Mouse (Mus musculus) hindbrain, embryonic 11.5 days (tissue): ENCODE measurements around the gene Zswim1. TPM values are rescaled to one million over a fixed set of nuclear protein-coding genes. Genes with fewer than 3 reads are reported as not detected.
"Not testable (repeated sequence)": the region's sequence is repeated elsewhere in the genome, so short reads cannot be mapped to it uniquely, and the experiment has no call there.

Source experiments
- ATAC-seq: fragments of 200-750 bp; cut with Nextera tagmentation; 2 replicates; pipeline ENCODE4 v1.8.0; 2017; ENCODE audit warnings: mild to moderate bottlenecking, moderate TSS enrichment, moderate library complexity; ENCODE audit not compliant: low FRiP score
- DNase-seq: peaks from one replicate; pipeline ENCODE4 v3.0.0-alpha.2; 2015; ENCODE audit warnings: low spot score
- H3K27ac ChIP-seq: fragments of 300-500 bp; sonication (generic); 2 replicates; pipeline ENCODE4 v1.5.1; 2014; ENCODE audit warnings: mild to moderate bottlenecking, low read depth, low read length
- H3K27me3 ChIP-seq: fragments of 300-500 bp; sonication (generic); 2 replicates; pipeline ENCODE4 v1.6.1; 2014; ENCODE audit warnings: mild to moderate bottlenecking, low read length, moderate library complexity, mixed read lengths; ENCODE audit not compliant: control insufficient read depth, insufficient read depth
- H3K36me3 ChIP-seq: fragments of 300-500 bp; sonication (generic); 2 replicates; pipeline ENCODE4 v1.6.1; 2014; ENCODE audit warnings: mild to moderate bottlenecking, low read length, moderate library complexity, mixed read lengths; ENCODE audit not compliant: control insufficient read depth, insufficient read depth
- H3K4me1 ChIP-seq: fragments of 300-500 bp; sonication (generic); replicated peaks from 2 replicates; pipeline ENCODE4 v1.6.1; 2014; ENCODE audit warnings: low read length, mixed read lengths; ENCODE audit not compliant: control insufficient read depth, insufficient read depth
- H3K4me2 ChIP-seq: fragments of 300-500 bp; sonication (generic); replicated peaks from 2 replicates; pipeline ENCODE4 v1.6.1; 2014; ENCODE audit warnings: mild to moderate bottlenecking, low read depth, low read length
- H3K4me3 ChIP-seq: fragments of 300-500 bp; sonication (generic); 2 replicates; pipeline ENCODE4 v1.5.1; 2014; ENCODE audit warnings: low read depth, low read length
- H3K9ac ChIP-seq: fragments of 300-500 bp; sonication (generic); 2 replicates; pipeline ENCODE4 v1.6.1; 2014; ENCODE audit warnings: low read depth, low read length
- H3K9me3 ChIP-seq: fragments of 300-500 bp; sonication (generic); 2 replicates; pipeline ENCODE4 v1.6.1; 2016; ENCODE audit warnings: low read length; ENCODE audit not compliant: control insufficient read depth
- WGBS: fragments of 180-500 bp; shearing (Covaris S2); extraction: QIAGEN DNeasy Blood & Tissue Kit; methylation state at CpG from one replicate; pipeline ENCODE4 v1.1.7; 2014; 5-methylcytosine and 5-hydroxymethylcytosine counted together
- polyA plus RNA-seq: library from polyadenylated mRNA; unstranded; fragments of >200 nt; fragmentation: Nextera tagmentation; extraction: Ambion mirVana; gene quantifications from 2 replicates; pipeline ENCODE4 v1.2.1, GENCODE M21; 2014

Zswim1 gene
- polyA plus RNA-seq, 1 experiment from 2014 or later: 23.0 TPM

- Histone ChIP-seq H3K4me2 (no peak overlapping the region), H3K9ac (no peak overlapping the region), H3K4me3 (no peak overlapping the region), H3K27ac (no peak overlapping the region), H3K27me3 (peaks cover 3% of the 10 kb centered on the region; the same call in 1 of the 2 replicates), H3K9me3 (no peaks in the 10 kb centered on the region; the same call in 1 of the 2 replicates), H3K4me1 (no peaks in the 10 kb centered on the region), H3K36me3 (no peaks in the 10 kb centered on the region)
- 49% methylated on average over 9 of the region's 9 CpGs for WGBS
- DNase-seq (no peak), ATAC-seq (no peak)
Measured at GRCm38 (mm10) chr2:164862179-164862861, 39.8 kb downstream of the Zswim1 start.

DNA sequence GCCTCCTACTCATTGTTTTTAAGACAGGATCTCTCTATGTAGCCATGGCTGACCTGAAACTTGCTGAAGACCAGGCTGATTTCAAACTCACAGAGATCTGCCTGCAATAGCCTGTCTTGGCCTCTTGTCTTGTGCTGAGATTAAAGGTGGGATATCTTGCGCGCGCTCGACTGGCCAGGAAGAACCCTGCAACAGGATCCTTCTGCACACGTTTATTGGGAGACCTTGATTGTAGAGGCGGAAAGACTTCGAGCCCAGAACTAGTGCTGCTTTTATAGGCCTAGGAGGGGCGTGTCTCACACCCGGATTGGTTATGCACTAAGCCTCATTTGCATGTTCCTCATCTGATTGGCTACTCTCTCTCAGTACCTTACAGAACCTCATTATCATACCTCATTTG lies 40.9 kb downstream of the Zswim1 start:
- DNase-seq, ATAC-seq, H3K4me2 ChIP-seq, H3K9me3 ChIP-seq, H3K9ac ChIP-seq, H3K27me3 ChIP-seq, H3K36me3 ChIP-seq, H3K27ac ChIP-seq, H3K4me1 ChIP-seq, H3K4me3 ChIP-seq: not testable (repeated sequence)
- WGBS: 93% methylated on average over 7 of the region's 9 CpGs

DNA sequence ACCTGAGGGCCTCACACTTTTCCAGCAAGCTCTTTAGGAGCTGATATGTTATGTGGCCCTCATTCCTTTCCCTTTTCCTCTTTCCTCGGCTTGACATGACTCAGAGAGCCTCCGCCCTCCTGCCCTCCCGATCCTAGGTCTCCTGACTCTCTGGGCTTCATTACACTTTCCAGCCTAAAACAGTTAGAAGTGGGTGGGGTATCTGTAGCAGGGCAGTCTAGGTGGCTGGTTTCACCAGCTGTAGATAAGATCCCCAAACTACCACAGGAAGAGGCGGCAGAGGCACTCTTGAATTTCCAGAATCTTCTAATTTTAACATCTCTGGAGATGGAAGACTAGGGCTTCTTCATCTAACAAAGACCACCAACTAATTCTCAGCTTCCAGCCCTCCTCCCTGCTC lies 42.1 kb downstream of the Zswim1 start:
- Histone ChIP-seq H3K27ac (no peak overlapping the region), H3K36me3 (no peaks in the 10 kb centered on the region), H3K4me1 (no peaks in the 10 kb centered on the region), H3K27me3 (no peaks in the 10 kb centered on the region), H3K9me3 (peaks cover 5% of the 10 kb centered on the region; the same call in 1 of the 2 replicates), H3K9ac (no peak overlapping the region), H3K4me2 (no peak overlapping the region), H3K4me3 (no peak overlapping the region)
- ATAC-seq (no peak), DNase-seq (no peak)
- WGBS: 82% methylated on average over 4 of the region's 4 CpGs

GRCm38 (mm10) chr2:164866741-164867551 lies 44.5 kb downstream of the Zswim1 start:
- Histone ChIP-seq H3K36me3 (no peaks in the 10 kb centered on the region), H3K4me2 (no peak overlapping the region), H3K4me1 (no peaks in the 10 kb centered on the region), H3K27ac (no peak overlapping the region), H3K9me3 (peaks cover 5% of the 10 kb centered on the region; the same call in 1 of the 2 replicates), H3K9ac (no peak overlapping the region), H3K4me3 (no peak overlapping the region), H3K27me3 (no peaks in the 10 kb centered on the region)
- ATAC-seq (no peak), DNase-seq (no peak)
- whole genome bisulfite sequencing: 63% methylated on average over 16 of the region's 16 CpGs

GRCm38 (mm10) chr2:164867566-164867965 lies 45.1 kb downstream of the Zswim1 start:
- H3K4me2 ChIP-seq: no peak overlapping the region
- 93% methylated on average over 7 of the region's 7 CpGs for WGBS
- H3K4me1 ChIP-seq: no peaks in the 10 kb centered on the region
- H3K27ac ChIP-seq: no peak overlapping the region
- H3K9ac ChIP-seq: no peak overlapping the region
- H3K27me3 ChIP-seq: no peaks in the 10 kb centered on the region
- H3K9me3 ChIP-seq: peaks cover 5% of the 10 kb centered on the region; the same call in 1 of the 2 replicates
- no peak overlapping the region for H3K4me3 ChIP-seq
- ATAC-seq: no peak
- H3K36me3 ChIP-seq: no peaks in the 10 kb centered on the region
- no peak for DNase-seq

DNA sequence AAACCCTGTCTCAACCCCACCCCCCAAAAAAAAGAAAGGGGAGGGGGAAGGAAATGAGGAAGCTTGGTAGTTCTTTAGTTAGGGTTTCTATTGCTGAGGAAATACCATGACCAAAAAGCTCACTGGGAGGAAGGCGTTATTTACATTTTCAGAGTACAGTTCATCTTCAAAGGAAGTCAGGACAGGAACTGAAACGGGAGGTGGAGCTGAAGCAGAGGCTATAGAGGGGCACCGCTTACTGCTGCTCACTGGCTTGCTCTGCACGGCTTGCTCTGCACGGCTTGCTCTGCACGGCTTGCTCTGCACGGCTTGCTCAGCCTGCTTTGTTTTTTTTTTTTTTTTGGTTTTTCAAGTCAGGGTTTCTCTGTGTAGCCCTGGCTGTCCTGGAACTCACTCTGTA lies 46.0 kb downstream of the Zswim1 start:
- H3K4me3 ChIP-seq: no peak overlapping the region
- no peak overlapping the region for H3K4me2 ChIP-seq
- no peaks in the 10 kb centered on the region for H3K4me1 ChIP-seq
- ATAC-seq: no peak
- peaks cover 5% of the 10 kb centered on the region; the same call in 1 of the 2 replicates for H3K9me3 ChIP-seq
- H3K36me3 ChIP-seq: no peaks in the 10 kb centered on the region
- H3K27me3 ChIP-seq: no peaks in the 10 kb centered on the region
- DNase-seq: no peak
- no peak overlapping the region for H3K27ac ChIP-seq
- WGBS: 81% methylated on average over 7 of the region's 7 CpGs
- H3K9ac ChIP-seq: no peak overlapping the region

GRCm38 (mm10) chr2:164871602-164872303 lies 49.3 kb downstream of the Zswim1 start:
- ATAC-seq (no peak), DNase-seq (no peak)
- WGBS: 56% methylated on average over 6 of the region's 6 CpGs
- Histone ChIP-seq H3K4me3 (no peak overlapping the region), H3K27ac (no peak overlapping the region), H3K9ac (no peak overlapping the region), H3K4me2 (no peak overlapping the region), H3K27me3 (no peaks in the 10 kb centered on the region), H3K36me3 (no peaks in the 10 kb centered on the region), H3K9me3 (peaks cover 5% of the 10 kb centered on the region; the same call in 1 of the 2 replicates), H3K4me1 (no peaks in the 10 kb centered on the region)

- 68% methylated on average over 3 of the region's 3 CpGs for WGBS
- Histone ChIP-seq H3K4me3 (no peak overlapping the region), H3K9me3 (no peaks in the 10 kb centered on the region), H3K27me3 (no peaks in the 10 kb centered on the region), H3K27ac (no peak overlapping the region), H3K4me1 (peaks cover 4% of the 10 kb centered on the region; the same call in 1 of the 2 replicates), H3K36me3 (no peaks in the 10 kb centered on the region), H3K4me2 (no peak overlapping the region), H3K9ac (no peak overlapping the region)
- DNase-seq (no peak), ATAC-seq (no peak)
Measured at GRCm38 (mm10) chr2:164873621-164874020, 51.1 kb downstream of the Zswim1 start.
